Mouse (Mus musculus) heart, adult 2 months (tissue): ENCODE data around the gene Zfp119b.

ENCODE experiments used
- CTCF ChIP-seq: fragments of 200-600 bp; IDR thresholded peaks from 2 replicates; pipeline ENCODE4 v1.8.1; 2022; ENCODE audit warnings: antibody characterized with exemption, mild to moderate bottlenecking, moderate library complexity
- POLR2A ChIP-seq: fragments of 200-500 bp; IDR thresholded peaks from 2 replicates; pipeline ENCODE4 v1.6.1; 2011; ENCODE audit warnings: mild to moderate bottlenecking, low read depth, low read length, control low read depth; ENCODE audit not compliant: insufficient read depth

GRCm38 (mm10) chr17:55945696-55946095 lies 3.6 kb downstream of the Zfp119b start:
- TF ChIP-seq CTCF (no peak), POLR2A (no peak)
